Mouse (Mus musculus) heart, postnatal 0 days (tissue): ENCODE measurements around the gene Elf1. TPM values are rescaled to one million over a fixed set of nuclear protein-coding genes. Genes with fewer than 3 reads are reported as not detected.
"Not testable (repeated sequence)": the region's sequence is repeated elsewhere in the genome, so short reads cannot be mapped to it uniquely, and the experiment has no call there.

Experiments
- ATAC-seq: fragments of 200-750 bp; cut with Nextera tagmentation; 2 replicates; pipeline ENCODE4 v1.8.0; 2017; ENCODE audit warnings: low read depth, moderate number of reproducible peaks, moderate library complexity; ENCODE audit not compliant: insufficient read depth
- DNase-seq: peaks from one replicate; pipeline ENCODE4 v3.0.0-alpha.2; 2016; ENCODE audit warnings: low spot score
- H3K27ac ChIP-seq: fragments of 300-500 bp; sonication (generic); 2 replicates; pipeline ENCODE4 v1.5.1; 2014; ENCODE audit warnings: low read depth, mild to moderate bottlenecking
- H3K27me3 ChIP-seq: fragments of 300-500 bp; sonication (generic); 2 replicates; pipeline ENCODE4 v1.6.1; 2014; ENCODE audit warnings: low read length, mixed read lengths; ENCODE audit not compliant: control insufficient read depth, insufficient read depth
- H3K36me3 ChIP-seq: fragments of 300-500 bp; sonication (generic); replicated peaks from 2 replicates; pipeline ENCODE4 v1.6.1; 2014; ENCODE audit warnings: low read length, mixed read lengths; ENCODE audit not compliant: control insufficient read depth, insufficient read depth
- H3K4me1 ChIP-seq: fragments of 300-500 bp; sonication (generic); 2 replicates; pipeline ENCODE4 v1.6.1; 2014; ENCODE audit warnings: antibody characterized with exemption; ENCODE audit not compliant: control insufficient read depth, insufficient read depth
- H3K4me2 ChIP-seq: fragments of 300-500 bp; sonication (generic); 2 replicates; pipeline ENCODE4 v1.6.1; 2014; ENCODE audit warnings: low read depth, mild to moderate bottlenecking, low read length, moderate library complexity
- H3K4me3 ChIP-seq: fragments of 300-500 bp; sonication (generic); 2 replicates; pipeline ENCODE4 v1.5.1; 2014; ENCODE audit warnings: low read depth, low read length
- H3K9ac ChIP-seq: fragments of 300-500 bp; sonication (generic); replicated peaks from 2 replicates; pipeline ENCODE4 v1.6.1; 2014; ENCODE audit warnings: low read depth, low read length, mixed read lengths
- H3K9me3 ChIP-seq: fragments of 300-500 bp; sonication (generic); replicated peaks from 2 replicates; pipeline ENCODE4 v1.6.1; 2016; ENCODE audit warnings: low read length; ENCODE audit not compliant: control insufficient read depth
- CTCF ChIP-seq: IDR thresholded peaks from 2 replicates; pipeline ENCODE4 v1.5.1; 2016; ENCODE audit warnings: antibody characterized with exemption, control low read depth, low read depth
- EP300 ChIP-seq: IDR thresholded peaks from 2 replicates; pipeline ENCODE4 v1.6.1; 2016; ENCODE audit warnings: antibody characterized with exemption, low read depth
- WGBS: fragments of 180-500 bp; shearing (Covaris S2); extraction: QIAGEN DNeasy Blood & Tissue Kit; methylation state at CpG from one replicate; pipeline ENCODE4 v1.1.7; 2014; 5-methylcytosine and 5-hydroxymethylcytosine counted together
- polyA plus RNA-seq: library from polyadenylated mRNA; unstranded; fragments of >200 nt; fragmentation: Nextera tagmentation; extraction: Ambion mirVana; gene quantifications from 2 replicates; pipeline ENCODE4 v1.2.1, GENCODE M21; 2015
- total RNA-seq: library from RNA; depleted of rRNA; stranded (reverse); fragments of >200 nt; gene quantifications from 2 replicates; pipeline ENCODE4 v1.2.3, GENCODE M21; 2014; ENCODE audit warnings: low replicate concordance

The Elf1 gene
- total and polyA plus RNA-seq, 2 experiments from 2014 or later: 7.4 to 11.0 TPM

GRCm38 (mm10) chr14:79519663-79519975, 38.6 kb downstream of the Elf1 start:
- H3K27me3 ChIP-seq: no peaks in the 10 kb centered on the region
- ATAC-seq: no peak

GRCm38 (mm10) chr14:79520612-79521011, 39.6 kb downstream of the Elf1 start:
- Histone ChIP-seq H3K9ac (no peak overlapping the region), H3K4me3 (no peak overlapping the region), H3K27ac (peak overlapping the region; percentile 87; the same call in 1 of the 2 replicates), H3K9me3 (no peaks in the 10 kb centered on the region), H3K27me3 (no peaks in the 10 kb centered on the region), H3K4me1 (peaks cover 28% of the 10 kb centered on the region), H3K4me2 (no peak overlapping the region; the same call in 1 of the 2 replicates), H3K36me3 (no peaks in the 10 kb centered on the region)
- TF ChIP-seq CTCF: no peak
- no peak for TF ChIP-seq EP300
- ATAC-seq (no peak), DNase-seq (no peak)

More at GRCm38 (mm10) chr14:79519663-79519975, 38.6 kb downstream of the Elf1 start:
- Histone ChIP-seq H3K27ac (peak overlapping the region; percentile 61; the same call in 1 of the 2 replicates), H3K4me1 (peaks cover 28% of the 10 kb centered on the region), H3K36me3 (no peaks in the 10 kb centered on the region), H3K9ac (no peak overlapping the region; the same call in 1 of the 2 replicates), H3K9me3 (no peaks in the 10 kb centered on the region), H3K4me3 (no peak overlapping the region; the same call in 1 of the 2 replicates), H3K4me2 (peak overlapping the region; percentile 45; the same call in 1 of the 2 replicates)
- WGBS: 30% methylated on average over 1 of the region's 1 CpGs
- TF ChIP-seq CTCF (no peak), EP300 (no peak)
- DNase-seq: no peak

GRCm38 (mm10) chr14:79521056-79521455, 40.1 kb downstream of the Elf1 start:
- Histone ChIP-seq H3K27me3 (no peaks in the 10 kb centered on the region), H3K9ac (no peak overlapping the region), H3K4me2 (peak overlapping the region; percentile 24; the same call in 1 of the 2 replicates), H3K36me3 (no peaks in the 10 kb centered on the region), H3K27ac (peak overlapping the region; percentile 87), H3K4me3 (no peak overlapping the region), H3K9me3 (no peaks in the 10 kb centered on the region), H3K4me1 (peaks cover 28% of the 10 kb centered on the region)
- no peak for DNase-seq
- TF ChIP-seq CTCF (no peak), EP300 (no peak)
- ATAC-seq: no peak
- 100% methylated on average over 1 of the region's 1 CpGs for WGBS

GRCm38 (mm10) chr14:79521471-79522117, 40.6 kb downstream of the Elf1 start:
- Histone ChIP-seq H3K36me3 (no peaks in the 10 kb centered on the region), H3K4me3 (no peak overlapping the region), H3K9ac (no peak overlapping the region), H3K27me3 (no peaks in the 10 kb centered on the region), H3K9me3 (no peaks in the 10 kb centered on the region), H3K4me2 (peak overlapping the region; percentile 24; the same call in 1 of the 2 replicates), H3K4me1 (peaks cover 28% of the 10 kb centered on the region), H3K27ac (peak overlapping the region; percentile 87)
- no peak for TF ChIP-seq CTCF
- TF ChIP-seq EP300: no peak
- no peak for ATAC-seq
- no peak for DNase-seq
- WGBS: 46% methylated on average over 6 of the region's 6 CpGs

- Histone ChIP-seq H3K4me1 (peaks cover 28% of the 10 kb centered on the region), H3K27ac (peak overlapping the region; percentile 87; the same call in 1 of the 2 replicates), H3K9me3 (no peaks in the 10 kb centered on the region), H3K27me3 (no peaks in the 10 kb centered on the region), H3K4me3 (no peak overlapping the region), H3K36me3 (no peaks in the 10 kb centered on the region), H3K4me2 (peak overlapping the region; percentile 25; the same call in 1 of the 2 replicates), H3K9ac (no peak overlapping the region)
- DNase-seq: no peak
- TF ChIP-seq EP300: no peak
- TF ChIP-seq CTCF: no peak
- 53% methylated on average over 9 of the region's 9 CpGs for WGBS
- ATAC-seq: no peak
Measured at GRCm38 (mm10) chr14:79522387-79522786, 41.4 kb downstream of the Elf1 start.

DNA sequence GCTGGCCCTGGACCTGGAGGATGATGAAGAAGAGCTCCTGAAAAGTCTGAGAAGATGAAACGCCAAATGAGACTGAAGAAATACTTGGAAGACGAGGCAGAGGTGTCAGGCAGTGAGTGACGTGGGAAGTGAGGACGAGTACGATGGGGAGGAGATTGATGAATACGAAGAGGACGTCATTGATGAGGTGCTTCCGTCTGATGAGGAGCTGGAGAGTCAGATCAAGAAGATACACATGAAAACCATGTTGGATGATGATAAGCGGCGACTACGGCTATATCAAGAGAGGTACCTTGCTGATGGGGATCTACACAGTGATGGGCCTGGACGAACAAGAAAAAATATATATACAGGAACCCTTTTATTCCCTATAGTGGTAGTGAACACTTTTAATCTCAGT, 45.1 kb downstream of the Elf1 start:
- not testable (repeated sequence) for H3K4me2 ChIP-seq, H3K4me3 ChIP-seq, H3K27ac ChIP-seq, H3K9me3 ChIP-seq, DNase-seq, ATAC-seq, H3K27me3 ChIP-seq, H3K36me3 ChIP-seq, H3K9ac ChIP-seq
- peaks cover 24% of the 10 kb centered on the region for H3K4me1 ChIP-seq
- 83% methylated on average over 12 of the region's 12 CpGs for WGBS
